Mouse (Mus musculus) fibroblast of lung, adult 2 months (primary cell): ENCODE measurements around the gene Tspoap1.

Experiments
- DNase-seq: peaks from one replicate; pipeline ENCODE4 v3.0.0-alpha.2; 2011; ENCODE audit warnings: low read depth

Tspoap1 gene

DNA sequence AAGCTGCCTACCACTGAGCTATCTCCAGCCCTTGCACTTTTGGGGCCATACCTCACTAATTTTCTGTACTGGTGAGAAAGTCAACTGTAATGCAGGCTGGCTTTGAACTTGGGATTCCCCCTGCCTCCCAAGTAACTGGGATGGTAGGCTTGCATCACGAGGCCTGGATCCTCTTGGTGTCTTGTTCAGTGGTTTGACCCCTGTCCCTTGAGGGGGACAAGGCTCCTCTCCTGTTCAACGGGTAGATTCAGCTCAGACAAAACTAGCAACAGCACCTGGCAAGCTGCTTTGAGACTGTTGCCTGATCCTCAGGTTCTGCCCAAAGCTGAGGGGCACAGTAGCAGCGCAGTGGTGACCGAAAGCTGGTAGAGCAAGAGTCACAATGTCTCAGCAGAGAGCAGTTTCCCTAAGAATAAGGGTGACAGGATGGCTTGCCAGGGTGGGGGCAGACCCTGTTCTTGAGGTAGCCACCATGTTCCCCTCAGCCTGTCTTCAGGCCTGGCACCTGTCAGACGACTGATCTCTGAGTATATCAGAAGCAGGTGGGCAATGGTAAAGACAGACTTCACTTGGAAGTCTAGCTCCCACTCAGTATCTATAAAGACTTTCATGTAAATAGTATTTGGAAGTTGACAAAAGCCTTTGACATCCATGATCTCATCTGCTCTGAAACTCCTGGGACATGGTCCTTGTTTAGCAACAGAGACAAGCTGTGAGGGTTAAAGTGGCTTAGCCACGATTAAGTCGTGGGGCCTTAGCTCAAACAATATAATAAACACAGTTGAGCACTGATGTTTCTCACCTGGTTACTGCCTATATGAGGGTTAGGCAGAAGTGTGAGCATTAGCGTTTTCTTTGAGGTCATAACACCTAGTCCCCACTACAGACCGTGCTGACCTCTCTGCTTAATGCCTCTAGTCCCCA is 14.4 kb upstream of the Tspoap1 start:
- DNase-seq = no peak

- no peak for DNase-seq
Measured at GRCm38 (mm10) chr11:87747312-87747711, 13.0 kb upstream of the Tspoap1 start.

DNA sequence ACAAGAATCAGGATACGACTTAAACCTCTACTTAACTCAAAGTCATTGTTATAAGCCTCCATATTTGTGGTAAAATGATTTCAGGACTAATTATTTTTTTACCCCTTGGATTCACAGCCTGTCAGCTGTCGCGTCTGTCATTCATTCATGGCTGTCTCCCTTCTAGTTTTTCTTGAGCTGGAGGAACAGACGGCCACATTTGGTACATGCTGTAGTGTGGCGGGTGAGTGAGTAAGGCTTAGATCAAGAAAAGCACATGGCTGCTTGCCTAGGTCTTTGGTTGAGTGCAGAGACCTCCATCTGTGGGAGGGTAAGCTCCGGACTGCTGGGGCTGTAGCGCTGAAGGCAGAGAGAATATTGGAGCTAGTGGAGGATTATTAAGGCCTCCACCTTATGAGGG is 12.6 kb upstream of the Tspoap1 start:
- no peak for DNase-seq

GRCm38 (mm10) chr11:87748132-87749119 is 11.9 kb upstream of the Tspoap1 start:
- no peak for DNase-seq

GRCm38 (mm10) chr11:87749192-87750042 is 10.9 kb upstream of the Tspoap1 start:
- no peak for DNase-seq

DNA sequence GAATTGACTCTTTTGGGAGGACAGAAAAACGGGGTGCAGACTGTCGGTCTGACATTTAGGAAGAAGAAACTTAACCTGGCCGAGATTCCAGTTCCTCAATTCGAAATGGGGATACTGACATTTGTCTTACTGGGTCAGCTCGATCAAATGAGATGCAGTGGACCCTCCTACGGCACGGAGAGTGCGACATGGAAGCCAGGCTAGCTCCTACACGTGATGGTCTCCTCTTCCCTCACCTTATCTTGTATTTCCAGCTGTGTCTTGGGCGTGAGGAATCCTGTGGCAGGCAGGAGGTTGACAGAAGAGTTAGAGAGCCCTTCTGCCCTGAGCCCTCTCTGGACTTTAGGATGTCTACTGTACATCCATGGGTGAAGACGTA is 10.3 kb upstream of the Tspoap1 start:
- DNase-seq = no peak

DNA sequence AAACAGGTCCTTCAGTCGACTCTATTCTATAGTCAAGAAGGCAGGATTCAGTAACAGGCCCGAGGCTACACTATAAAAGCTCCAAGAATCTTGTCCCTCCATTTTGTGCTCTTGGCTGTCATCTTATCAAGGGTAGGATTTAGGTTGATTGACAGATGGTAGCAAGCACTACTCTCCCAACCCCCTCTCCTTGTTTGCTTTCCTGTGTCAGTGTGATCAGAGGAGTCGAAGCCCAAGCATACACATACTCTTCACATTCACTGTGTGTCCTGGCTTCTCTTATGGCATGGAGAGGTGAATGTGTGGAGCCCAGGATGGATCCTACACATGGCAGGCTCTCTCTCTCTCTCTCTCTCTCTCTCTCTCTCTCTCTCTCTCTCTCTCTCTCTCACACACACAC is 9.8 kb upstream of the Tspoap1 start:
- DNase-seq = no peak

GRCm38 (mm10) chr11:87751031-87751430 is 9.3 kb upstream of the Tspoap1 start:
- DNase-seq = no peak

- no peak for DNase-seq
Measured at GRCm38 (mm10) chr11:87751491-87751966, 8.8 kb upstream of the Tspoap1 start.

DNA sequence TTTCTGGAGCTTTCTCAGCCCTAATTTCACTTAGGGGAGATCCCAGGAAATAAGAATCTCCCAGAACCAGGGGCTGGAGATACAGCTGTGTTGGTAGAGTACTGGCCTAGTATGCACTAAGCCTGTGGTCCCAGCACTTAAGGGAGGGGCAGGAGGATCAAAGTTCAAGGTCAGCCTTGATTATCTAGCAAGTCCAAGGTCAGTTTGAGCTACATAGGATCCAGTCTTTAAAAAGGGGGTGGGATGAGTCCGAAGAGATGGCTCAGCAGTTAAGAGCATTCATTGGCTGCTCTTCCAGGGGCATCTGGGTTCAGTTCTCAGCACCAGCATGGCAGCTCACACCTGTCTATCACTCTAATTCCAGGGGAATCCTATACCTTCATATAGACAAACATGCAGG is 8.0 kb upstream of the Tspoap1 start:
- no peak for DNase-seq

DNA sequence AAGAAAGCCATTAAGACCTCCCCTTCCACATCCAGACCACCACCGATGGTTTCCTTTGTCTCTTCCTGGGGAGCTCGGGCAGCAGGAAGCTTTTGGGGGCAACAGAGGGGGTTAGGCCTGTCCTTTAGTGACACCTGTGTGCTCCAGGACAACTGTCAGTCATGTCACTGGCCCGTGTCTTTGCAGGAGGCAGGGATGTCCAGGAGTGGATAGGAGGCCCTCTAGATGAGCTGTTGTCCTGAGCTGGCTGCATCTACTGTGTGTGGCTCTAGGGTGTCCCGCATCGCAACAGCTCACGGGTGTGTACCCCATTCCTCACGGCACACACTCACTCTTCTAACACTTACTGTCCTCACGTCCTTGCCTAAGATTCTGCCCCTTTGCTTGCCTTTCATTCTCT is 7.1 kb upstream of the Tspoap1 start:
- DNase-seq = no peak

DNA sequence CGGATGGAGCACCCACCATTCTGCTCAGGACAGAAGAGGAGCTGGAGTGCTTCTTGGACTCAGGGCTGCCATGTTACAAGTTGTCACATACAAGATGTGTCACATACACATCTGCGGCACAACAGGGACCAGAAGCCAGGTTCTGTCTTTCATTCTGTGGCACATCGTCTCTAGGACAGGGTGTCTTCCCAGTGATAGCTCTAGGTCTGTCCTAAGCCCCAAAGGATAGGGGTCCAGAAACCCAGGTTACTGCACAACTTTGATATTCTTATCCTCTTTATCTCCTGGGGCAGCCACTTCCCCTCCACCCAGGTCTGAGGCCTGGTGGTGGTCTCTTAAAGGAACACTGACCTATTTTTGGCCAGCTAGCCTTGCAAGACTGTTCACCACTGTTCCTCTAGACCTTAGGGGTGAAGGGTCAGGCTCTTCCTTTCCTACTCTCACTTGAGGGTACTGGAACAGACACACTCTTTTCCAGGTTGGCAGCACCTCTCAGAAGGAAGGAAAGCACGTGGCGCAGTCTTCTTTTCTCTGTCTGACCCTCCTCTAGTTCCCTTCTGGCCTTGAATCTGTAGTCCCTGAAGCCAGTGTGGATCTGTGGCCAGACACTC is 6.3 kb upstream of the Tspoap1 start:
- DNase-seq = no peak

- DNase-seq = no peak
Measured at GRCm38 (mm10) chr11:87754603-87755002, 5.7 kb upstream of the Tspoap1 start.

DNA sequence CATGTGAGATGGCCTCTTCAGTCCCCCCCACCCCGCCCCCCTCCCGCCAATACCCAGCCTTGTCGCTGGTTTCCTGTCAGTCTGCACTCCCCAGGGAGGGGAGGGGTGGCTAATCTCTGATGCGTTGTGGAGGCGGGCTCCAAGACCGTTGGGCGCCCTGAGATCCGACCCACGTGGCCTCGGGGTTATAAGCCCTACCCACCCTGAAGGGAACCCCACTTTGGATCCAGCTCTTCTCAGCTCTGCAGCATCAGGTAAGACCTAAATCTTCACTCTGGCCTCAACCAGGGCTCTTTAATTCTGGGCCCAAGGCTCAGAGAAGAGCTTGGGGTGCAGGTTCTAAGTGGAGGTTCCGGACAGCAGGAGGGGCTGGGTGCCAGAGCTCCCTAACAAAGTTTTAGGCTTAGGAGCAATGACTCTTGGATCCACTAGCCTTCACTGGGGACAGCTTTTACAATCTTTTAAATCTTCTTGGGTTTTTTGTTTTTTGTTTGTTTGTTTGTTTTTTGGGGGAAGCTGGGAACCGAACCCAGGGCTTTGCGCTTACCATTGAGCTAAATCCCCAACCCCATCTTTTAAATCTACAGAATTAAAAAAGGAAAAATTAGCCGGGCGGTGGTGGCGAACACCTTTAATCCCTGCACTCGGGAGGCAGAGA is 4.9 kb upstream of the Tspoap1 start:
- no peak for DNase-seq

DNA sequence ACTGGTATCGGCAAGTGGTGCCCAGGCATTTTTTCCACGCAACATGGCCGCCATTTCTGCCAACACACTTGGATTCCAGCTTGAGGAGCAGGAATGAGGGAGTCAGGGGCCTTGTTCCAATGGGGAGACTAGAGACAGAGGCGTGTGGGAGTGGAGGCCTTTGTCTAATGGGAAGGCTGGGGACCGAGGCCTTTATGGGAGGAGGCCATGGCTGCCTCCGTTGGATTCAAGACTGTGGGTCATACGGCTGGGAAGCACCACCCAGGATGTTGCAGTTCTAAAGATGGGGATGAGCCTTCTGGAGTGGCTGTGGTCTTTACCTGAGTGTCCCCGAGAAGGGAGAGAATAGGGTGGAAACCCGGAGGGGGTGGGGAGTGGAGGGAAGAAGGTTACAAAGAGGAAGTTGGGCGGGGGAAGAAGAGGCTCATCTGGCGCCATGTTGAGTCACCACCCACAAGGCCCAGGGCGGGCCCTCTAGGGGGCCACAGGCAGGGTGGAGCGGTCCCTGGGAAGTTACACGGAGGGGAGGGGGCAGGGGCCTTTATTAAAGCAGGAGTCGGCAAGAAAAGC is 4.0 kb upstream of the Tspoap1 start:
- DNase-seq = no peak

GRCm38 (mm10) chr11:87757001-87757954 is 3.1 kb upstream of the Tspoap1 start:
- no peak for DNase-seq

DNA sequence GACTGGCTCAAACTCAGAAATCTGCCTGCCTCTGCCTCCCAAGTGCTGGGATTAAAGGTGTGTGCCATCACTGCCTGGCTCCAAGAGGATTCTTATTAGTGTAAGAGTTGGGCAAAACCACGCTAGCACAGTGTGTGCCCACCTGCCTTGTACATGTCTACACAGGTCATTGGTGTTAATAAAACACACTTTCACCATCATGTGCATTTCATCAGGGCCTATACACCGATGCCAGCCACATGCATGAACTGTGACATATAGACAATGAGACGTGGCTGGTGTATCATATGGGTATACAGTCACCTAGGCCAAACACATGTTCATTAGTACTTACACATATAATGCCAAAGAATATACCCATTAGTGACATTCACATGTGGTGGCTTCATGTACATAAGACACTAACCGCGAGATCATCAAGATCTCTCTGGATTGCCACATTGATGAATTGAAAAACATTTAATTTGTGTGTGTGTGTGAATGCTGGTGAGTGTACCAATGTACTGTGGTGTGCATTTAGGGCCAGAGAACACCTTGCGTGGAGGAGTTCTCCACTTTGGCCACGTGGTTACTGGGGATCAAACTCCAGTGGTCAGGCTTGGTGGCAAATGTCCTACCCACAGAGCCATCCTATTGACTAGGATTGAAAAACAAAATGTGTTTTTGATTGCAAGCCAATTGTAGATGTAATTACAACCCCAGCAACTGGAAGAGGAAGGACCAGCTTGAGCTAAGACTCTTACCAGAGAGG is 2.0 kb upstream of the Tspoap1 start:
- no peak for DNase-seq

DNA sequence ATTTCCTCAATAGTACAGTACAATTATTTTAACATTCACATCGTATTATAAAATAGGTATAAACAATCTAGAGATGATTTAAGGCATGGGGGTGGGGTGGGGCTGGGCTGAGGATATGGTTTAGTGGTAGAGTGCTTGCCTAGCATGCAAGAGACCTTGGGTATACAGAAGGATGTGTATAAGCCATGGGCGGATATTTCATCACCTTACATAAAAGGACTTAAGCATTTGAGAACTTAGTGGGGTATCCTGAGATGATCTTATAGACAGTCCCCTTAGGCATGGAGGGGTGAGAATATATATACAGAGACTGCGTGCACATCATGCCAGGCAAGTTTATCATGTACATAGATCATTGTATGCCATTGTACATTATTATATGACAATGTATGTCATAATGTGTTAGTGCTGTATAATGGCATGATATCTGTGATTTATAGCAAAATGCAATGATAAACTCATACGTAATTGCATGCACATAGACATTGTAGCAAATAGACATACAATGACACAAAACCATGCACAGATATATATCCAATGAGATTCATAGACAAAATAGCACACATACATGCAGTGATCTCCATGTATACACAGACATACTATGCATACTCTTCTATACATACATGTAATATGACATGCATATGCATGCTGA is 1.3 kb upstream of the Tspoap1 start:
- no peak for DNase-seq
